Mouse (Mus musculus): ENCODE measurements around the gene Ash1l.

DNA sequence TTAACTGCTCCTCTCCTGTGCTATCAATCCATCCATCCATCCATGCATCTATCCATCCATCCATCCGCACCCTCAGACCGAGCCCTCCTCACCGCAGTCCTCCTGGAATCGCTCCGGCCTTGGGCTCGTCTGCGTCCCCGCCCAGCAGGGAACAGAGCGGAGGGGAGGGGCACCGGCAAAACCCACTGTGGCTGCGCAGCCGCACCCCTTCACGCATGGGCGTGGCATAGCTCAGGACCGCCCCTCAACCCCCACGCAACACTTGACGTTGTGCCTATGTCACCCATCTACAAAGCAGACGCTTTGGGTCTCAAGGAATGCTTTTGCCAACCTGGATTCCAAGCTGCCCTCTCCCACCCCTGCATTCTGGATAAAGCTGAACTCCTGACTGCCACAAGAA, 142.8 kb downstream of the Ash1l start, which contains the start of gene Rusc1:
- TF ChIP-seq POLR2A (IDR thresholded peaks at IDR 0.05; ENCODE audit: insufficient read length, low read depth), result peak; percentile 69
- no peak for TF ChIP-seq TCF12 (IDR thresholded peaks at IDR 0.05; ENCODE audit: insufficient read depth, poor library complexity, severe bottlenecking)
- peak in 1 of 3 experiments; percentile 21 for TF ChIP-seq MYOD1 (IDR thresholded peaks at IDR 0.05; ENCODE audit: control insufficient read depth in 1 of 3, insufficient read length in 2 of 3, low read depth in 2 of 3)
- TF ChIP-seq USF1 (IDR thresholded peaks at IDR 0.05; ENCODE audit: low read depth), result no peak
- TF ChIP-seq CEBPB (IDR thresholded peaks at IDR 0.05; ENCODE audit: insufficient read depth, poor library complexity, severe bottlenecking), result no peak
- no peak for TF ChIP-seq REST (IDR thresholded peaks at IDR 0.05; ENCODE audit: insufficient read depth, insufficient read length)

Data from myocyte (in vitro differentiated cells).